Mouse (Mus musculus) heart, adult 2 months (tissue): Measurements from ENCODE around the gene Trmu.
A peak's percentile ranks its signal among the peaks of the same experiment; 100 is the strongest.

Experiments
- CTCF ChIP-seq: fragments of 200-600 bp; IDR thresholded peaks from 2 replicates; pipeline ENCODE4 v1.8.1; 2022; ENCODE audit warnings: antibody characterized with exemption, mild to moderate bottlenecking, moderate library complexity
- EP300 ChIP-seq: fragments of 200-500 bp; IDR thresholded peaks from 2 replicates; pipeline ENCODE4 v1.6.1; 2011; ENCODE audit warnings: low read depth, low read length, control low read depth; ENCODE audit not compliant: insufficient read depth
- POLR2A ChIP-seq: fragments of 200-500 bp; IDR thresholded peaks from 2 replicates; pipeline ENCODE4 v1.6.1; 2011; ENCODE audit warnings: mild to moderate bottlenecking, low read depth, low read length, control low read depth; ENCODE audit not compliant: insufficient read depth

- peak; percentile 83 for TF ChIP-seq POLR2A
- peak; percentile 81 for TF ChIP-seq CTCF
- peak; percentile 60; the same call in 1 of the 2 replicates for TF ChIP-seq EP300
These were observed at the start of gene Trmu for GRCm38 (mm10) chr15:85878848-85879497.
